Mouse (Mus musculus) Patski (cell line): ENCODE measurements around the gene Fbxw17. TPM values are rescaled to one million over a fixed set of nuclear protein-coding genes. Genes with fewer than 3 reads are reported as not detected.

Experiments used
- ATAC-seq: fragments of 100-300 bp; one replicate; pipeline ENCODE4 v1.8.0; 2021
- CTCF ChIA-PET: fragments of 350-600 bp; sonication (Branson Sonifier 250); formaldehyde crosslinking; loops from one replicate; lab custom pipeline; 2022; ENCODE audit warnings: inconsistent platforms; lab: Charles Lee
- POLR2A ChIA-PET: fragments of 350-600 bp; sonication (Branson Sonifier 250); formaldehyde crosslinking; loops from one replicate; lab custom pipeline; 2022; ENCODE audit warnings: antibody characterized with exemption, inconsistent platforms; lab: Charles Lee
- DNase-seq: peaks from one replicate; pipeline ENCODE4 v3.0.0-alpha.2; 2011; ENCODE audit warnings: low read depth, low spot score
- H3K27me3 ChIP-seq: fragments of 371-371 bp; one replicate; pipeline ENCODE4 v1.5.1; 2021
- CTCF ChIP-seq: fragments of 100-300 bp; IDR thresholded peaks from one replicate; pipeline ENCODE4 v1.5.1; 2021
- in situ Hi-C: fragments of 300-500 bp; cut with MboI; formaldehyde crosslinking; loops from 3 replicates; pipeline ENCODE4 v1.11.1; 2018; ENCODE audit warnings: low pct_unique_long_range_greater_than_20kb, mixed read lengths
- polyA plus RNA-seq: library from polyadenylated mRNA; unstranded; gene quantifications from one replicate; pipeline ENCODE4 v1.2.3, GENCODE M21; 2021

The Fbxw17 gene
- polyA plus RNA-seq, 1 experiment from 2014 or later, result 26.1 TPM

GRCm38 (mm10) chr13:50464621-50465562 lies 47.2 kb downstream of the Fbxw17 start:
- DNase-seq (no peak), ATAC-seq (no peak)
- peaks cover 53% of the 10 kb centered on the region for H3K27me3 ChIP-seq
- TF ChIP-seq CTCF, result no peak
- in situ Hi-C loops, result no loop called here
- POLR2A ChIA-PET, result no interaction called here
- CTCF ChIA-PET, result no interaction called here

DNA sequence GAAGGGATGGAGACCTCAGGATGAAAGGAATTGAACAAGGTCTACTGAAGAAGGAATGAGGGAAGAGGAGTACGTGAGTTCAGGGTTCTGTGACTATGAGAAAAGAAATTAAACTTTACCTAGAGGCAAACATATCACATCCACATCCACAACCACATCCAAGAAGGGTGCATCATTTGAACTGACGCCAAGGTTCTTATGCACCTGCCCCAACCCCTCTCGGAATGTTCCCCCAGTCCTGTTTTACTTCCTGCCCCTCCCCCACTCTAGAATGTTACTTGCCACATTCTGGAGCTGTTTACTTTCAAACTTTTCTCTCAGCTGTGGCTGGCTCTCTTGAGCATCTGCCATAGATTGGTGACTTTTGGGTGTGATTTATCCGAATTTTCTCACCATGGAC lies 49.3 kb downstream of the Fbxw17 start, which contains the start of gene Nutm2:
Nutm2 (plus strand) TSS at position 301 of the 400 bp plus-strand sequence.
- DNase-seq (no peak), ATAC-seq (no peak)
- in situ Hi-C loops, result no loop called here
- CTCF ChIA-PET, result no interaction called here
- POLR2A ChIA-PET, result no interaction called here
- TF ChIP-seq CTCF, result no peak
- H3K27me3 ChIP-seq, result peaks cover 49% of the 10 kb centered on the region

Other genes with a start within 250 kb of the Fbxw17 start
- gene Gm906, start 167.6 kb upstream of the Fbxw17 start, polyA plus RNA-seq, result not detected
- gene Gm47429, start 26.0 kb downstream of the Fbxw17 start, polyA plus RNA-seq, result not detected
- gene Nutm2, start 49.4 kb downstream of the Fbxw17 start, polyA plus RNA-seq, result not detected
- not detected for gene Gm904, start 225.4 kb downstream of the Fbxw17 start, polyA plus RNA-seq